Mouse (Mus musculus) ES-E14 (cell line): ENCODE data around the gene Mras. TPM values are rescaled to one million over a fixed set of nuclear protein-coding genes. Genes with fewer than 3 reads are reported as not detected.

Source experiments
- DNase-seq: peaks from one replicate; pipeline ENCODE4 v3.0.0-alpha.2; 2013; ENCODE audit warnings: low read depth, low spot score
- H3K27ac ChIP-seq: 2 replicates; pipeline ENCODE4 v1.5.1; 2012; ENCODE audit warnings: low read depth, mild to moderate bottlenecking, low read length, moderate library complexity, mixed read lengths; ENCODE audit not compliant: poor library complexity, insufficient read depth, severe bottlenecking
- H3K36me3 ChIP-seq: 2 replicates; pipeline ENCODE4 v1.6.1; 2012; ENCODE audit warnings: mild to moderate bottlenecking, low read length, moderate library complexity, mixed read lengths; ENCODE audit not compliant: control insufficient read depth, poor library complexity, insufficient read depth, severe bottlenecking
- H3K4me1 ChIP-seq, 2 experiments: fragments of 150-350 bp in 1 of 2; sonication (generic) in 1 of 2; 2 replicates each; pipeline ENCODE4 v1.6.1; 2012; ENCODE audit warnings: low read length in 2 of 2, mild to moderate bottlenecking in 1 of 2, mixed read lengths in 1 of 2; ENCODE audit not compliant: control insufficient read depth in 2 of 2, insufficient read depth in 2 of 2, poor library complexity in 1 of 2
- H3K4me3 ChIP-seq, 2 experiments: fragments of 150-350 bp in 1 of 2; sonication (generic) in 1 of 2; 2 replicates each; pipeline ENCODE4 v1.5.1; 2012; ENCODE audit warnings: low read length in 2 of 2, low read depth in 1 of 2, mild to moderate bottlenecking in 1 of 2, mixed read lengths in 1 of 2; ENCODE audit not compliant: insufficient read depth in 1 of 2, poor library complexity in 1 of 2, severe bottlenecking in 1 of 2
- H3K9ac ChIP-seq: 2 replicates; pipeline ENCODE4 v1.6.1; 2012; ENCODE audit warnings: low read depth, mild to moderate bottlenecking, low read length, mixed read lengths; ENCODE audit not compliant: poor library complexity, insufficient read depth, severe bottlenecking
- H3K9me3 ChIP-seq: fragments of 150-350 bp; sonication (generic); 2 replicates; pipeline ENCODE4 v1.6.1; 2012; ENCODE audit warnings: low read depth, mild to moderate bottlenecking, low read length; ENCODE audit not compliant: control insufficient read depth, insufficient read depth
- CHD2 ChIP-seq: IDR thresholded peaks from 2 replicates; pipeline ENCODE4 v1.6.1; 2014; ENCODE audit warnings: mild to moderate bottlenecking, low read depth, low read length, inconsistent platforms
- HCFC1 ChIP-seq: IDR thresholded peaks from 2 replicates; pipeline ENCODE4 v1.6.1; 2012; ENCODE audit warnings: low read length, inconsistent platforms, borderline replicate concordance; ENCODE audit not compliant: insufficient read depth
- MAFK ChIP-seq: IDR thresholded peaks from 2 replicates; pipeline ENCODE4 v1.6.1; 2014; ENCODE audit warnings: mild to moderate bottlenecking, low read depth, low read length, inconsistent platforms; ENCODE audit not compliant: insufficient read depth
- ZC3H11A ChIP-seq: IDR thresholded peaks from 2 replicates; pipeline ENCODE4 v1.6.1; 2012; ENCODE audit warnings: low read depth, mild to moderate bottlenecking, inconsistent platforms, low read length, borderline replicate concordance
- ZNF384 ChIP-seq: IDR thresholded peaks from 2 replicates; pipeline ENCODE4 v1.6.1; 2012; ENCODE audit warnings: low read depth, low read length, inconsistent platforms
- in situ Hi-C, 2 experiments: fragments of 600-800 bp; cut with MboI; formaldehyde crosslinking; loops; one replicate each; pipeline ENCODE4 v1.15.1; 2025; ENCODE audit warnings: low sequenced_read_pairs in 2 of 2, inconsistent platforms in 1 of 2; ENCODE audit not compliant: unreplicated experiment in 2 of 2
- total RNA-seq: library from RNA; depleted of rRNA; stranded (reverse); fragments of 300-350 nt; gene quantifications from 2 replicates; pipeline ENCODE4 v1.2.3, GENCODE M21; 2012

The Mras gene
- total RNA-seq, 1 experiment = 28.5 TPM

DNA sequence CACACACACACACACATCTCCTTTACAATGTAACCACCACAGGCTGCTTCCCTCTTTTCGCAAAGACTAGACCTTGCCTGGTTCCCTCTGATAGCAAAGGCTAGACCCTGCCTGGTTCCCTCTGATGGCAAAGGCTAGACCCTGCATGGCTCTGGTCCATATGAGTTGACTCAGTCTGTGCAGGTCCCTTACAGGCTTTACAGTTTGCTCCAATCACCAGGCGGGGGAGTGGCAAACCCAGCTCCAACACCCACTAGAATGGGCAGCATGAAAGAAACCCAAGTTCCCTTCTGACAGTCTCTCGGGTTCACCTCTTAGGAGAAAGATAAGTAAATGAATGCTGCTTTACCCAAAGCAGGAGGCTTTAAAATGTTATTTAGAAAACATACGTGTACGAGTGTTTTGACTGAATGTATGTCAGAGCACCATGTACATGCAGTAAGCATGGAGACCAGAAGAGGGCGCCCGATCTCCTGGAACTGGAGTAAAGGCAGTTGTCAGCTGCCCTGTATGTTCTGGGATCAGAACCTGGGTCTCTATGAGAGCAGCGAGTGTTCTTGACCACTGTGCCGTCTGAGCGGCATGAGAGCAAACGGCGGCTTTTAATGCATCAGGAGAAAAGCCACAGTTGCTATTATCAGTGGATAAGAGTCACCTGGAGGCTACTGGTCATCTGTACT lies 21.5 kb upstream of the Mras start:
- DNase-seq = peak; percentile 78
- Histone ChIP-seq H3K9ac (no peak overlapping the region), H3K36me3 (no peaks in the 10 kb centered on the region), H3K4me1 (0 out of 4 replicates have a peak, but pooled peaks cover 0 to 1% of the 10 kb centered on the region in 2 experiments), H3K27ac (no peak overlapping the region), H3K4me3 (peak overlapping the region in 1 of 2 experiments; percentile 35; a peak in 2 of 4 replicates), H3K9me3 (no peaks in the 10 kb centered on the region)
- TF ChIP-seq ZC3H11A (peak; percentile 12; the same call in 1 of the 2 replicates), ZNF384 (no peak), HCFC1 (no peak), MAFK (no peak), CHD2 (no peak)
- in situ Hi-C loops = no loop called here

DNA sequence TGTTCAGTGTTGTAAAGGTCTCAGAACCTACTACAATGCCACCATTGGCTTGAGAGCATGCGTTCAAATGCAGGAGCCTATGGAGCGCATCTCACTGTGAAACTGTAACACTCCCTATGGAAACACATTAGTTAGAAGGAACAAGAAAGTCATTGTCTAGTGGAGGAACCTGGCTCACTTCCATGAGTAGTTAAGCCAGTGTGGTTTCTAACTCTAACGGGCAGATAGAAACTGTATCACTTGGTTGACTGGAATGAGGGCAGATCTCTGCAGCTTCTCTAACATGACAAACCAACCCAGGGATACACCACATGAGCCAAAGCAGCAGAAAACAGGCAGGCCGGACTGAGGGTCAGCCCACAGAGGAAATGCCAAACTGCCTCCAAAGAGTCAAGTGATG lies 17.0 kb upstream of the Mras start:
- no peak overlapping the region for H3K4me3 ChIP-seq
- H3K27ac ChIP-seq = no peak overlapping the region
- peaks cover 0 to 6% of the 10 kb centered on the region in 2 experiments; a peak in 2 of 4 replicates for H3K4me1 ChIP-seq
- no peaks in the 10 kb centered on the region for H3K9me3 ChIP-seq
- no peaks in the 10 kb centered on the region for H3K36me3 ChIP-seq
- H3K9ac ChIP-seq = no peak overlapping the region
- no peak for DNase-seq
- TF ChIP-seq HCFC1 (no peak), CHD2 (no peak), MAFK (no peak), ZC3H11A (no peak), ZNF384 (no peak)
- in situ Hi-C loops = no loop called here

DNA sequence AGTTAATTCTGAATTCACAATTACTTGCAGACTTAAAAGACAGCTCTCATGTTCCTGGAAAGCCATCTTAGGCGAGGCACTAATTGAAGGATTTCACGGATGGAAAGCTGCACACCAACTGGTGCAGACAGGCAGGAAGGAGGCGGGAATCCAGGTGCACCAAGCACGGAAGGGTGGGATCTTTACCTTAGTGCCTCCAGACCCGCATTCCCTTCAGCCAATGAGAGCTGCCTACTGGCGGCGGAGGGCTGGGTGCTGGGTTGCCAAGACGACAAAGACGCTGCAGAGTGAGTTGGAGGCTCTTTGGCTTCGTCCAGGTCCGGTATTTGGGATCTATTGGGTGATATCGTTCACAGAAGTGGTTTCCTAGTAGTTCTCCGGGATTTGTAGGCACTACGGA lies 14.0 kb upstream of the Mras start, which contains the start of gene Nme9:
TSS of gene Nme9 (plus strand) at position 315 of the 400 bp plus-strand sequence.
- peaks cover 0 to 6% of the 10 kb centered on the region in 2 experiments; a peak in 2 of 4 replicates for H3K4me1 ChIP-seq
- H3K36me3 ChIP-seq = no peaks in the 10 kb centered on the region
- H3K9ac ChIP-seq = no peak within 1 kb of the TSS
- TF ChIP-seq HCFC1 (no peak), MAFK (no peak), CHD2 (no peak), ZNF384 (no peak), ZC3H11A (no peak)
- H3K27ac ChIP-seq = no peak within 1 kb of the TSS
- H3K4me3 ChIP-seq = no peak within 1 kb of the TSS
- in situ Hi-C loops = no loop called here
- H3K9me3 ChIP-seq = no peaks in the 10 kb centered on the region
- DNase-seq = no peak

DNA sequence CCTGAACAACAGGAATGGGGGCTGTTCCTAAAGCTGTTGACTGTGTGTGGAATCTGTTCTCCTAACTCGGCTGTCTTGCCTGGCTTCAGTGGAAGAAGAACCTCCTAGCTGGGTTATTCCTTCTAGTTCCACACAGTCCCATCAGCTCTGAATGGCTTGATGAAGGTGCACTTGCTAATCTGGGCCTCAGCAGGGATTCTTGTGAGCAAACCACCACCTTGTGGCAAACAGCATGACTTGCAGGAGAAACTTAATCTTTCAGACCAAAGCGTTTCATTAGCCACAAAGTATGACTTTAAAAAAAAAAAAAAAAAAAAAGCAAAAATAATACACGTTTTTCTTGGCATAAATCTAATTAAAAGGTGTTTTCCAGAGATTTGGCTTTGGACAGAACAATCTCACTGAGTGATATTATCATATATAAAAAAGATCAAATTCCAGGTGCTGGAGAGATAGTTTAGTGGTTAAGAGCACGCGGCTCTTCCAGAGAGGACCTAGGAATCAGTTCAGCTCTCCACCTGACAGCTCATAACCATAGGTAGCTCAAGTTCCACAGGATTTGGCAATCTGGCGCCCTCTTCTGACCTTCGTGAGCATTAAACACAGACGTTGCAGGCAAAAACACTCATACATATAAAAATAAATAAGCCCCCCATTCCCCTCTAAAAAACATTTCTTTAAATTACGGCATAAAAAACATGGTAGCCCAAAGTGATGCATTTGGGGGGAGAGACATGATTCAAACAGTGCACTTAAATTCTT lies 12.9 kb upstream of the Mras start:
- Histone ChIP-seq H3K9ac (no peak overlapping the region), H3K36me3 (no peaks in the 10 kb centered on the region), H3K27ac (no peak overlapping the region), H3K4me3 (no peak overlapping the region), H3K9me3 (no peaks in the 10 kb centered on the region), H3K4me1 (peaks cover 1 to 6% of the 10 kb centered on the region in 2 experiments; a peak in 2 of 4 replicates)
- in situ Hi-C loops = no loop called here
- DNase-seq = no peak
- TF ChIP-seq CHD2 = no peak
- TF ChIP-seq ZNF384 = peak; percentile 66
- TF ChIP-seq HCFC1 = no peak
- no peak for TF ChIP-seq MAFK
- 0 out of 2 replicates have a peak, but pooled peaks have one; percentile 46 for TF ChIP-seq ZC3H11A
